Comparison of ENCODE assay signal across 10 mouse cellular contexts in genomic region chr12:70062114-70062513, GRCm38 (mm10). TPM values are rescaled to one million over a fixed set of nuclear protein-coding genes. Genes with fewer than 3 reads are reported as not detected.
DNase-seq lines count a peak whose midpoint lies in the region; ATAC-seq and TF ChIP-seq lines count a peak whose summit lies in the region.
"Had no signal": no experiment of that assay in that cellular context is flagged by ENCODE, and none has a peak within 500 bp of the region (broad histone marks: within the 10 kb centered on the region; RNA-seq: fewer than 3 reads in every experiment).

No protein-coding gene starts in this region.

- peak; percentile 84 for TF ChIP-seq CTCF in intestine, postnatal 0 days (IDR thresholded peaks at IDR 0.05; ENCODE audit: low read depth)
- peak; percentile 57 for TF ChIP-seq CTCF in C2C12 (IDR thresholded peaks at IDR 0.05; ENCODE audit: control insufficient read depth, insufficient read depth, insufficient read length)

- no peaks in the 10 kb centered on the region for H3K36me3 ChIP-seq in intestine, postnatal 0 days (ENCODE audit: control insufficient read depth, insufficient read depth)
- no peaks in the 10 kb centered on the region for H3K36me3 ChIP-seq in intestine, embryonic 16.5 days (ENCODE audit: control insufficient read depth, insufficient read depth, low read length)
- peaks cover 27% of the 10 kb centered on the region for H3K36me3 ChIP-seq in C2C12 (ENCODE audit: control insufficient read depth, insufficient read depth)
- H3K36me3 ChIP-seq: liver, embryonic 15.5 days had no signal

- no peak overlapping the region for H3K4me2 ChIP-seq in intestine, postnatal 0 days (replicated peaks; ENCODE audit: low read depth)
- no peak overlapping the region for H3K4me2 ChIP-seq in intestine, embryonic 16.5 days (ENCODE audit: low read depth, low read length)
- H3K4me2 ChIP-seq: embryonic facial prominence, embryonic 15.5 days; liver, embryonic 15.5 days had no signal

- H3ac ChIP-seq in C2C12 (ENCODE audit: control insufficient read depth, insufficient read length, low read depth) = no peak overlapping the region

- no peaks in the 10 kb centered on the region for H3K9me3 ChIP-seq in intestine, postnatal 0 days (ENCODE audit: control insufficient read depth)
- H3K9me3 ChIP-seq in intestine, embryonic 16.5 days (ENCODE audit: control insufficient read depth, low read length) = no peaks in the 10 kb centered on the region
- H3K9me3 ChIP-seq: embryonic facial prominence, embryonic 15.5 days; liver, embryonic 15.5 days had no signal

- no peak overlapping the region for H3K27ac ChIP-seq in intestine, postnatal 0 days (ENCODE audit: low read depth, low read length)
- no peak overlapping the region for H3K27ac ChIP-seq in intestine, embryonic 16.5 days (ENCODE audit: low read length)
- H3K27ac ChIP-seq: embryonic facial prominence, embryonic 15.5 days; liver, embryonic 15.5 days had no signal

- ATAC-seq in intestine, postnatal 0 days = no peak
- no peak for ATAC-seq in intestine, embryonic 16.5 days

- H3K4me1 ChIP-seq in intestine, postnatal 0 days (replicated peaks; ENCODE audit: control insufficient read depth, insufficient read depth, low read length) = no peaks in the 10 kb centered on the region
- no peaks in the 10 kb centered on the region for H3K4me1 ChIP-seq in intestine, embryonic 16.5 days (ENCODE audit: control insufficient read depth, insufficient read depth, low read length)
- H3K4me1 ChIP-seq: liver, embryonic 15.5 days had no signal

- WGBS in intestine, postnatal 0 days = 39% methylated on average over 3 of the region's 3 CpGs
- 46% methylated on average over 3 of the region's 3 CpGs for WGBS in intestine, embryonic 16.5 days

- H3K4me3 ChIP-seq in intestine, postnatal 0 days (ENCODE audit: low read depth, low read length) = no peak overlapping the region
- no peak overlapping the region for H3K4me3 ChIP-seq in intestine, embryonic 16.5 days (ENCODE audit: low read length)
- H3K4me3 ChIP-seq in C2C12 (ENCODE audit: insufficient read depth, poor library complexity, severe bottlenecking) = no peak overlapping the region
- H3K4me3 ChIP-seq: embryonic facial prominence, embryonic 15.5 days; liver, embryonic 15.5 days had no signal

- DNase-seq in R1 (ENCODE audit: low read depth, low spot score) = peak; percentile 25
- DNase-seq in embryo, embryonic 10.5 days (ENCODE audit: low spot score) = peak; percentile 82
- DNase-seq in hindlimb bud, embryonic 11.5 days (ENCODE audit: extremely low spot score, low read depth, low spot score) = peak; percentile 68
- DNase-seq in lung, postnatal 14 days = peak; percentile 73
- DNase-seq in thymus, postnatal 25 days = peak; percentile 54

- H3K79me3 ChIP-seq in C2C12 (ENCODE audit: low read depth) = no peaks in the 10 kb centered on the region

- no peaks in the 10 kb centered on the region for H3K27me3 ChIP-seq in intestine, postnatal 0 days (replicated peaks; ENCODE audit: control insufficient read depth, insufficient read depth, low read length)
- H3K27me3 ChIP-seq in intestine, embryonic 16.5 days (replicated peaks; ENCODE audit: control insufficient read depth, insufficient read depth, low read length) = no peaks in the 10 kb centered on the region
- no peaks in the 10 kb centered on the region for H3K27me3 ChIP-seq in C2C12 (ENCODE audit: control insufficient read depth, insufficient read depth, insufficient read length)
- H3K27me3 ChIP-seq: embryonic facial prominence, embryonic 15.5 days; liver, embryonic 15.5 days had no signal

- no peak overlapping the region for H3K9ac ChIP-seq in intestine, postnatal 0 days (ENCODE audit: low read depth, low read length)
- H3K9ac ChIP-seq in intestine, embryonic 16.5 days (ENCODE audit: low read depth, low read length) = no peak overlapping the region
- H3K9ac ChIP-seq: embryonic facial prominence, embryonic 15.5 days; liver, embryonic 15.5 days had no signal

- no peaks in the 10 kb centered on the region for H3K79me2 ChIP-seq in C2C12 (ENCODE audit: control insufficient read depth, insufficient read depth)

TF ChIP-seq in C2C12, 6 proteins besides CTCF, POLR2A, EP300 and RAD21:
- no peak for TF ChIP-seq MYOG (IDR thresholded peaks at IDR 0.05; ENCODE audit: control insufficient read depth, extremely low read depth, insufficient read length)
- no peak for TF ChIP-seq FOSL1 (IDR thresholded peaks at IDR 0.05; ENCODE audit: insufficient read depth, low read length, poor library complexity, severe bottlenecking)
- no peak for TF ChIP-seq CEBPB (IDR thresholded peaks at IDR 0.05; ENCODE audit: low read depth)

RNA-seq across cellular contexts. Expression of gene Nin, which starts 51.4 kb away (rescaled TPM):
- 2.2 and 3.4 TPM in 2 replicates for polyA plus RNA-seq in intestine, postnatal 0 days (2015; fragmentation: Nextera tagmentation; extraction: Ambion mirVana)
- polyA plus RNA-seq in intestine, embryonic 16.5 days (2015; fragmentation: Nextera tagmentation; extraction: Ambion mirVana) = 5.7 and 5.8 TPM in 2 replicates
- 8.0 TPM for polyA plus RNA-seq in C2C12 (2012; fragmentation: generic; extraction: Trizol)

Comparison
In these comparisons a context has a peak if more than half of its experiments do, and no peak if none do; other contexts are left out.
1. DNase-seq: peak in every context shown above with its lines; median percentile 82 in embryo, embryonic 10.5 days; 73 in lung, postnatal 14 days; 68 in hindlimb bud, embryonic 11.5 days; 54 in thymus, postnatal 25 days; 25 in R1.